Comparison of ENCODE assay signal across 12 mouse cellular contexts in the genomic region with DNA sequence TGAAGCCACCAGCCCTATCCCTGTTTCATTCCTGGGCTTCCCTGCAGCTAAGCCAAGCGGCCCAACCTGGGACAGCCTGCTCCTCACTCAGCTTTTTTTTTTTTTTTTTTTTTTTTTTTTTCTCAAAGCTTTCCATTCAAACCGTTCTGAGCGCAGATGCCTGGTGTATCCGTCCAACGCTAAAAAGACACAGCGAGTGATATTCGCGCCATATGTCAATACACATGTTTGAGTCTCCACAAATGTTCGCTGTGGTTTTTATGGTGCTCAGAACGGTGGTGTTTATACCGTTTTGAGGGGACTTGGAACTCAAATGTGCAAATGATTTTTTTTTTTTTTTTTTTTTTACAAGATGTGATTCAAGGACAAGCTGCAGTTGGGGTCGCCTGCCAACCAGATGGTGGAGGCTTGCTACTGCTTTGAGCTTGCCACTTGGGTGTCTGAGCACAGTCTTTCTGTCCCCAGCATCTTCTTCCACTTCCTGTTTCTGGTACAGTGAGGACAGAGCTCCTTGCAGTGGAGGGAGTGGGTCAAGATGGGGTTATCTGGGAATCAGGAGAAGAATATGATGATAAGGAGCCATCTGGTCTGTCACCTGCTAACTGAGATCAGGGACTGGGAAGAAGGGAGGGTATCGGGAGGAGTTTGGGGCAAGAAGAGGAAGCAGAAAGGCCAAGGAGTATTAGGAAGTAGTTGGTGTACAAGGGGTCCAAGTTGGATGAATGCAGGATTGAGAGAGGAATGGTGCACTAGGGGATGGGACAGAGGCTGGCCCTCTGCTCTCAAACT. TPM values are rescaled to one million over a fixed set of nuclear protein-coding genes. Genes with fewer than 3 reads are reported as not detected.
DNase-seq lines count a peak whose midpoint lies in the region; ATAC-seq and TF ChIP-seq lines count a peak whose summit lies in the region.
"Had no signal": no experiment of that assay in that cellular context is flagged by ENCODE, and none has a peak within 500 bp of the region (broad histone marks: within the 10 kb centered on the region; RNA-seq: fewer than 3 reads in every experiment).

No protein-coding gene starts in this region.

- TF ChIP-seq CTCF in cerebellum, adult 2 months (IDR thresholded peaks at IDR 0.05; ENCODE audit: borderline replicate concordance, insufficient read depth, low read depth, low read length), result no peak
- TF ChIP-seq CTCF in layer of hippocampus, adult 2 months (conservative IDR thresholded peaks at IDR 0.05), result no peak

- H3K27me3 ChIP-seq in cerebellum, adult 2 months (ENCODE audit: control insufficient read depth, insufficient read depth, low read length), result no peaks in the 10 kb centered on the region
- no peaks in the 10 kb centered on the region for H3K27me3 ChIP-seq in hindbrain, embryonic 11.5 days (ENCODE audit: control insufficient read depth, insufficient read depth, low read length)
- H3K27me3 ChIP-seq: liver, embryonic 15.5 days; neural tube, embryonic 15.5 days had no signal

- no peak for ATAC-seq in hindbrain, embryonic 11.5 days (ENCODE audit: low FRiP score)

- H3K4me2 ChIP-seq in hindbrain, embryonic 11.5 days (replicated peaks; ENCODE audit: low read depth, low read length), result no peak overlapping the region
- H3K4me2 ChIP-seq: heart, embryonic 13.5 days; liver, embryonic 15.5 days; neural tube, embryonic 15.5 days had no signal

- no peak for TF ChIP-seq POLR2A in cerebellum, adult 2 months (IDR thresholded peaks at IDR 0.05; ENCODE audit: borderline replicate concordance, insufficient read depth, low read length)

- H3K36me3 ChIP-seq in hindbrain, embryonic 11.5 days (ENCODE audit: control insufficient read depth, insufficient read depth, low read length), result no peaks in the 10 kb centered on the region
- H3K36me3 ChIP-seq: heart, embryonic 13.5 days; liver, embryonic 15.5 days; neural tube, embryonic 15.5 days had no signal

- intact Hi-C loops in heart, postnatal 25 days (cut with DNase I), result no loop called here

- no peaks in the 10 kb centered on the region for H3K4me1 ChIP-seq in cerebellum, adult 2 months (ENCODE audit: control insufficient read depth, insufficient read depth, low read length)
- H3K4me1 ChIP-seq in hindbrain, embryonic 11.5 days (replicated peaks; ENCODE audit: control insufficient read depth, insufficient read depth, low read length), result no peaks in the 10 kb centered on the region
- H3K4me1 ChIP-seq: heart, embryonic 13.5 days; liver, embryonic 15.5 days; neural tube, embryonic 15.5 days had no signal

- H3K9me3 ChIP-seq in hindbrain, embryonic 11.5 days (ENCODE audit: control insufficient read depth, low read length), result no peaks in the 10 kb centered on the region
- H3K9me3 ChIP-seq: heart, embryonic 13.5 days; liver, embryonic 15.5 days; neural tube, embryonic 15.5 days had no signal

- no peak overlapping the region for H3K9ac ChIP-seq in hindbrain, embryonic 11.5 days (ENCODE audit: low read depth, low read length)
- H3K9ac ChIP-seq: heart, embryonic 13.5 days; liver, embryonic 15.5 days; neural tube, embryonic 15.5 days had no signal

- WGBS in cerebellum, adult 2 months, result 38% methylated on average over 13 of the region's 13 CpGs
- 79% methylated on average over 13 of the region's 13 CpGs for WGBS in hindbrain, embryonic 11.5 days

- DNase-seq in cerebellum, adult 2 months, result peak; percentile 23 to 27
- no peak for DNase-seq in cerebellum, adult 11-12 months
- peak; percentile 84 for DNase-seq in brain, adult 2 months (ENCODE audit: low read depth, low spot score)
- DNase-seq in layer of hippocampus, adult 2 months (ENCODE audit: low spot score in 2 of 2), result peak; percentile 57 to 69
- DNase-seq in right cerebral cortex, adult 18-20 months, result peak; percentile 52
- no peak for DNase-seq in spleen, postnatal 10 days (ENCODE audit: low spot score in 2 of 2)
- no peak for DNase-seq in heart, postnatal 25 days (ENCODE audit: low spot score)
- no peak for DNase-seq in hindbrain, embryonic 11.5 days (ENCODE audit: low spot score)
- DNase-seq: kidney, postnatal 4 days had no signal

- no peak overlapping the region for H3K4me3 ChIP-seq in cerebellum, adult 2 months (replicated peaks; ENCODE audit: insufficient read depth, low read depth, low read length)
- no peak overlapping the region for H3K4me3 ChIP-seq in layer of hippocampus, adult 2 months
- no peak overlapping the region for H3K4me3 ChIP-seq in hindbrain, embryonic 11.5 days (ENCODE audit: low read depth, low read length)
- H3K4me3 ChIP-seq: heart, embryonic 13.5 days; liver, embryonic 15.5 days; neural tube, embryonic 15.5 days had no signal

- no peak overlapping the region for H3K27ac ChIP-seq in cerebellum, adult 2 months (ENCODE audit: insufficient read depth, low read length)
- H3K27ac ChIP-seq in layer of hippocampus, adult 2 months, result no peak overlapping the region
- no peak overlapping the region for H3K27ac ChIP-seq in hindbrain, embryonic 11.5 days (ENCODE audit: low read depth, low read length)
- H3K27ac ChIP-seq: heart, embryonic 13.5 days; liver, embryonic 15.5 days; neural tube, embryonic 15.5 days had no signal

RNA-seq across cellular contexts. Expression of a gene that starts 36.1 kb away (rescaled TPM):
- polyA plus RNA-seq in cerebellum, adult 2 months (2012; rRNA removed), result 69.2 and 74.4 TPM in 2 replicates
- total RNA-seq in layer of hippocampus, adult 2 months (2021), result 10 to 100 TPM; 34.5 to 36.4 TPM
- 100 to 1,000 TPM in 1 of 2 experiments, 10 to 100 TPM in 1; 99.9 to 105 TPM for total RNA-seq in heart, postnatal 25 days (2021)
- polyA plus RNA-seq in hindbrain, embryonic 11.5 days (2014; fragmentation: Nextera tagmentation; extraction: Ambion mirVana), result 103 and 107 TPM in 2 replicates

Comparison
In these comparisons a context has a peak if more than half of its experiments do, and no peak if none do; other contexts are left out.
1. DNase-seq: peak in cerebellum, adult 2 months (2 of 2), brain, adult 2 months (single experiment), layer of hippocampus, adult 2 months (2 of 2) and right cerebral cortex, adult 18-20 months (single experiment); none in cerebellum, adult 11-12 months (single experiment), spleen, postnatal 10 days (0 of 2), heart, postnatal 25 days (single experiment) and hindbrain, embryonic 11.5 days (single experiment).